Mouse (Mus musculus) right cerebral cortex, adult 18-20 months (tissue): ENCODE measurements at regions not wholly inside any gene's neighbourhood (a gene's known extent, or its start where the extent isn't known, plus 50 kb on each side); places are given as distances from the start of the nearest gene placed in this dataset.

Experiments
- DNase-seq: peaks from one replicate; pipeline ENCODE4 v3.0.0; 2022; ENCODE audit warnings: mixed read lengths

DNA sequence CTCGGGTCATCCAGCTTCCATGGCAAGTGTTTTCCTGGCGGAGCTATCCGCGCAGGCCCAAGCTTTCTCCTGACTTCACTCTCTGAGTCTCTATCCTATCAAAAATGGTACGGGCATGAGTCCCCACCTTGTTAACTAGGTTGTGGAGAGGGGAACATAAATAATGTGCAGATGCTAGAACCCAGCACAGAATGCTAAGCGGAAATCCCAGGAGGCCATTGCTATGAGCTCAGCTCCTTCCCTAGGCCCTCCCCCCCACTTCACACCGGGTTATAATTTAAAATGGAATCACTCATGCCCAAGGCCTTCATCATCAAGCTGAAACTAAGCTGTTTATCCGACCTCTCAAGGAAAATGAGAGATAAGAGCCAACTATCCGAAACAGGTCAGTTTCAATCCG, 60.4 kb upstream of the Cd83 start:
- DNase-seq = no peak

DNA sequence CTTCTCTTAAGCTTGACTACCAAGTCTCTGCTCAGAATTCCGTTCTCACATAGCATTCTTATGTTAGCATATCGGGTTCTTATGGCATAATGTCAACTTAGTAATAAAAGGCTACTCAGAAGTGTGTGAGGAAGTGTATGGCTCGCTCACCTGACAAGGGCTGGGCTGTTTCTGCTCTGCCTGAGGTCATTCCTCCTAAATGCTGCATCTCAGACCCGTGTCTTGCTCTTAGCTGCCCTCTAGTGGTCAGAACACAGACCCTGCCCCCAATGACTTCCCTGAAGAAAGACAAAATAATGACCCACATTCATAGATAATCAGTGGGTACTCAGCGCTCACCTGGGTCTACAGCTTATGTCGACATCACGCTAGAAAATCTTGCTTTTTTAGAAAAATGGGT, 58.9 kb upstream of the Cd83 start:
- peak; percentile 60 for DNase-seq

DNA sequence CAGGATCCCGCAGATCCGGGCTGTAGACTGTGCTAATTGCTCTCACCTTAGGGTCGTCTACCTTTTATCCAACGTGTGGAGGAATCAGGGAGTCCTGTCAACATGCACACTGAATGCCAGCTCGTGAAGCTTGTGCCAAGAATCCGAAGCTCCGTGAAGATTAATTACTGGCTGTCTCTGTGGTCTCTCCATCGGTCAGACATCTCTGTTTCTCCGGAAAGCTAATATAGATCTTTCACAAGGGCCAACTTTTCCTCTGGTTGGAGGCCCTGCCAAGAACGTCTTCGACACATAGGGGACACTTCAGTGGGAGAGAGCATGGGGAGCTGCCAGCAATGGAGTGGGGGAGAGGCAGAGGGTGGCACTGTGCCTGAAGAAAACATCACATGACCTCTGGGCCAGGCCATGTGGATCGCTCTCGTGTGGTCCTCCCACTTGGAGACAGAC, 57.7 kb upstream of the Cd83 start:
- no peak for DNase-seq

DNA sequence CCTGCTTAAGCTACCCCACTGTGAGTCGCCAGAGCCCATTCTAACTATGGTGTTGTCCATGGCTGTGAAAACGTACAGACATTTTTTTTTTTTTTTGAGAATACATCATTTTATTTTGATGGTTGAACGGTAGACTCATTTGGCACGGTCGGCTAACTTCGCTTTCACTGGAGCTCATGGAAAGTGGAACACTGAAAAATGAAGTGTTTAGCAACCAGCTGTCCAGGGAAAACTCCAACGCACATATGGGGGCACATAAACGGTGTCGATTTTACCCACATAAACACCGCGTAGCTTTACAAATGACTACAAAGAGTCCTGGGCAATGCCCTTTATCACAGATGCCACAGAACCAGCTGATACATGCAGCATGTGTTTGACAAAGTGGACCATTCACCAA, 55.0 kb upstream of the Cd83 start:
- DNase-seq = no peak

DNA sequence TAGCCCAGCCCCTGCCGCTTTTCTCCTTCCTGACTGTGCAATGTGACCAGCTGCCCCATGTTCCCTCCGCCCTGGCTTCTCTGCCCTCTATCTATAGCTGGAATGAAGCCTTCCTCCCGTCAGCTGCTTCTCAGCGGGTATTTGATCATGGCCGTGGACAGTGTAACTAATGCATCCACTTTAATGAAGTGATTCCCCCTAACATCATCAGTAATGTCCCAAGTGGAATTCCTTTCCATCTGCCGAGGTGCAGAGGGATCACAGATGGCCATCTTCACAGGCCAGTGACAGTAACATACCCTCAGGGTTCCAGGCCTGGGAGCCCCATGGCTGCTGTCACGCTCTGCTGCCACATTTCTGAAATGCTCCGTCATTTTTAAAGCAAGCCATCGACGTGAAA, 51.5 kb upstream of the Cd83 start:
- DNase-seq = no peak

DNA sequence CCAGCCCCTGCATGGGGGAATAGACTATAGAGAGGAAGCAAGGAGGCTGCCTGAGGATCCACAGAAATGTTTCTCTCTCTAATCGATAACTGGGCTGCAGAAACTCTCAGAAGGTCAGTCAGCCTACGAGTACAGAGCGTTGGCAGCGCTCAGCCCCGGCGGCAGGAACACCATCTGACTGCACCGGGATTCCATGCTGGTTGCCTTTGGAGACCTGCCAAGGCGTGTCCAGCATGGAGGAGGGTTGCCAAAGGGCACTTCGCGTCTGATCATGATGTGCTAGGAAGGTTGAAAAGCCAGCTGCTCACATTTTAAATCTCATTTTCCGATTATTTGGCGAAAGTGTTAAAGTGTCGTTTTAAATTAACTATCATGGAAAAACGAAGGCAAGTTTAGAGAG, 49.9 kb upstream of the Cd83 start:
- peak; percentile 18 for DNase-seq
